Mouse (Mus musculus): ENCODE data around the gene Entpd1. TPM values are rescaled to one million over a fixed set of nuclear protein-coding genes. Genes with fewer than 3 reads are reported as not detected.
A peak's percentile ranks its signal among the peaks of the same experiment; 100 is the strongest.

The Entpd1 gene
- polyA plus RNA-seq, 1 experiment: 11.2 TPM

DNA sequence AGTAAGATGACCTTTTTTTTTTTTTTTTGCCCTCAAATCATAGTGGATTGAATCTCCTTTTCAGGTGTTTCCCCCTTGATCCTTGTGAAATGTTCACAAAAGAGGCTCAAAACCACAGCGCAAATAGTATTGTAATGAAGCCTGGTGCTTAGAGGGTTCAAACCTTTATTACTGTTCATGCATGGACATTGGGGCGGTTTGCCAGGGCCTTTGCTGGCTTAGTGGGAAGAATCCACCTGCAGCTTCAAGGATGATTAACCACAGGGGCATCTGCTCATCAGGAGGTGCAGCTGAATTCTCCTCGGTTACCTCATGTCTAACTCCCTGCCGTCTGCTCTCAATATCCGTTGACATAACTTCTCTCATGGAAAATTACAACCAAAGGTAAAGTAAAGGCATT lies 20.5 kb downstream of the Entpd1 start:
- Histone ChIP-seq H3K4me3 (ENCODE audit: control insufficient read depth, insufficient read depth, low read length) (no peak overlapping the region), H3K4me1 (replicated peaks; ENCODE audit: control insufficient read depth, insufficient read depth, low read length) (no peaks in the 10 kb centered on the region; the same call in 1 of the 2 replicates), H3K27ac (ENCODE audit: control insufficient read depth, insufficient read depth, low read length) (no peak overlapping the region), H3K36me3 (ENCODE audit: control insufficient read depth, insufficient read depth, low read length) (no peaks in the 10 kb centered on the region), H3K27me3 (ENCODE audit: control insufficient read depth, insufficient read depth, low read length) (no peaks in the 10 kb centered on the region)
- DNase-seq: no peak
- TF ChIP-seq POLR2A (IDR thresholded peaks at IDR 0.05; ENCODE audit: control insufficient read depth, extremely low read depth, insufficient read depth, low read length, poor library complexity) (no peak), CTCF (IDR thresholded peaks at IDR 0.05; ENCODE audit: borderline replicate concordance, control insufficient read depth, extremely low read depth, insufficient read depth, low read length, poor library complexity) (no peak)
- WGBS: 89% methylated on average over 5 of the region's 5 CpGs

DNA sequence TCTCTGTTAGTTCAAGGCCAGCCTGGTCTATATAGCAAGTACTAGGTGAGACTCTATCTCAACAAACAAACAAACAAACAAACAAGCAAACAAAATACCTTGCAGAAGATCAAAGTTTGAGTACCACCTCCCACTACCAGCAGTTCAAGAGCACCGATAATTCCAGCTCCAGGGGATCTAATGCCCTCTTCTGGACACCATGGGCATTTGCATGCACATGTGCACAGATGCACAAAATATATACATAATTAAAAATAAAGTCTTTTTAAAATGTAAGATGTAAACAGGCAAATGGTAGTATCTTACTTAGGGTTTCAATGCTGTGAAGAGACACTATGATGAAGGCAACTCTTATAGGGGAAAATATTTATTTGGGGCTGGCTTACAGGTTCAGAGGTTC lies 21.0 kb downstream of the Entpd1 start:
- H3K27ac ChIP-seq (ENCODE audit: control insufficient read depth, insufficient read depth, low read length): no peak overlapping the region
- H3K27me3 ChIP-seq (ENCODE audit: control insufficient read depth, insufficient read depth, low read length): no peaks in the 10 kb centered on the region
- H3K4me1 ChIP-seq (replicated peaks; ENCODE audit: control insufficient read depth, insufficient read depth, low read length): no peaks in the 10 kb centered on the region; the same call in 1 of the 2 replicates
- no peaks in the 10 kb centered on the region for H3K36me3 ChIP-seq (ENCODE audit: control insufficient read depth, insufficient read depth, low read length)
- no peak for DNase-seq
- TF ChIP-seq POLR2A (IDR thresholded peaks at IDR 0.05; ENCODE audit: control insufficient read depth, extremely low read depth, insufficient read depth, low read length, poor library complexity) (no peak), CTCF (IDR thresholded peaks at IDR 0.05; ENCODE audit: borderline replicate concordance, control insufficient read depth, extremely low read depth, insufficient read depth, low read length, poor library complexity) (no peak)
- 68% methylated on average over 1 of the region's 1 CpGs for WGBS
- no peak overlapping the region for H3K4me3 ChIP-seq (ENCODE audit: control insufficient read depth, insufficient read depth, low read length)

DNA sequence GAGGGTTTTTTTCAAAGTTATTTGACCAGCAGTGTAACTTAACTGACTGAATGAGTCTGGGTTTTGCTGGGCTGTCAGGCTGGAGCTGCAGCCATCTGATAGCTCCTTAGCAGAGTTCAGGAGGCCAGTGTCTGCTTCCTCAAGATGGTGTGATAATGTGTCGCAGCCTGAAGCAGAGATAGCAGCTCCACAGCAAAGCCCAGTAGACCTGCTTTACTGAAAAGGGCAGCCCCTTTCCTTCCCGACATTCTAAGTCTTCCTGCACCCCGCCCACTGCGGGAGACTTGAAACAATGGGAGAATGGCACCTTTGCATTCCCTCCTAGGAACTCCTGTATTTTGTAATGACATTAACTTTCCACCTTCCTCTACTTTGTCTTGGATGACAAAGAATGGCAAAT lies 24.9 kb downstream of the Entpd1 start:
- no peak for DNase-seq
- Histone ChIP-seq H3K27ac (ENCODE audit: control insufficient read depth, insufficient read depth, low read length) (peak overlapping the region; percentile 34; the same call in 1 of the 2 replicates), H3K4me1 (replicated peaks; ENCODE audit: control insufficient read depth, insufficient read depth, low read length) (no peaks in the 10 kb centered on the region), H3K36me3 (ENCODE audit: control insufficient read depth, insufficient read depth, low read length) (no peaks in the 10 kb centered on the region), H3K4me3 (ENCODE audit: control insufficient read depth, insufficient read depth, low read length) (no peak overlapping the region), H3K27me3 (ENCODE audit: control insufficient read depth, insufficient read depth, low read length) (no peaks in the 10 kb centered on the region)
- TF ChIP-seq CTCF (IDR thresholded peaks at IDR 0.05; ENCODE audit: borderline replicate concordance, control insufficient read depth, extremely low read depth, insufficient read depth, low read length, poor library complexity): no peak
- TF ChIP-seq POLR2A (IDR thresholded peaks at IDR 0.05; ENCODE audit: control insufficient read depth, extremely low read depth, insufficient read depth, low read length, poor library complexity): no peak
- 89% methylated on average over 4 of the region's 4 CpGs for WGBS

DNA sequence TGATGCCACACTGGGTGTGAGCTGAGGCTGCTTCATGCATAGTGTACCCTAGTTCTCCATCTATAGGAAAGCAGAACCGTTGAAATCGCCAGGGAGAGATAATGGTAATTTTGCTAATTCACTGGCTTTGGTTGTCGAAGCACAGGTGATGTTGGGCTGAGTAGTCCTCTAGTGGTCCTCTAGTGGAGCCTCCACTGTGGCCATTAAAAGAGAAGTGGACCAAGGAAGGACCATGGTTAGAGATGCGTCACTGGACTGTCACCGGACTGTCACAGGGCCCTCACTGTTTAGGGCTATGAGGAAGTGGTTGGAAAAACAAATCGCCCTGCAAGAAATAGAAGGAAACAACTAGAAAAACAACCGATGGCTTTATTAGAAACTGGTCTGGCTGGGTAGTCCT lies 25.4 kb downstream of the Entpd1 start:
- 80% methylated on average over 7 of the region's 7 CpGs for WGBS
- no peaks in the 10 kb centered on the region for H3K27me3 ChIP-seq (ENCODE audit: control insufficient read depth, insufficient read depth, low read length)
- no peak for TF ChIP-seq CTCF (IDR thresholded peaks at IDR 0.05; ENCODE audit: borderline replicate concordance, control insufficient read depth, extremely low read depth, insufficient read depth, low read length, poor library complexity)
- H3K27ac ChIP-seq (ENCODE audit: control insufficient read depth, insufficient read depth, low read length): no peak overlapping the region
- no peak overlapping the region for H3K4me3 ChIP-seq (ENCODE audit: control insufficient read depth, insufficient read depth, low read length)
- DNase-seq: no peak
- H3K4me1 ChIP-seq (replicated peaks; ENCODE audit: control insufficient read depth, insufficient read depth, low read length): no peaks in the 10 kb centered on the region
- H3K36me3 ChIP-seq (ENCODE audit: control insufficient read depth, insufficient read depth, low read length): no peaks in the 10 kb centered on the region

DNA sequence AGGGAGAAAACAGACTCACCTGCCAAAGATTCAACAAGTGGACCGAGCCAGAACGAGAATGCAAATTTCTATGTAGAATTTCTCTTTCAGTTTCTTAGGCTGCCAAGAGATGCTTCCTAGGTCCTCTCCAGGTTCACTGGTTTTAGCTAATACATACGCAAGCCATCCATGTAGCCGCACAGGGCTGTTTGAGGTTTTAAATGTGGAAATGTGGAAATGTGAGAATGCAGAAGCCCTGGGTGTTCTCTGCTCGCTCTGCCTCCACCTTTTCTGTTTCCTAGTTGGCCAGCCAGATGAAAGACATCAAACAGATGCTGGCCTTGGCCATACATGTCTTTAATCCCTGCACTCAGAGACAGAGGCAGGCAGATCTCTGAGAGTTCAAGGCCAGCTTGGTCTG lies 26.4 kb downstream of the Entpd1 start:
- Histone ChIP-seq H3K4me1 (replicated peaks; ENCODE audit: control insufficient read depth, insufficient read depth, low read length) (no peaks in the 10 kb centered on the region), H3K36me3 (ENCODE audit: control insufficient read depth, insufficient read depth, low read length) (no peaks in the 10 kb centered on the region), H3K4me3 (ENCODE audit: control insufficient read depth, insufficient read depth, low read length) (no peak overlapping the region), H3K27me3 (ENCODE audit: control insufficient read depth, insufficient read depth, low read length) (no peaks in the 10 kb centered on the region), H3K27ac (ENCODE audit: control insufficient read depth, insufficient read depth, low read length) (no peak overlapping the region)
- 87% methylated on average over 5 of the region's 5 CpGs for WGBS
- TF ChIP-seq POLR2A (IDR thresholded peaks at IDR 0.05; ENCODE audit: control insufficient read depth, extremely low read depth, insufficient read depth, low read length, poor library complexity) (no peak), CTCF (IDR thresholded peaks at IDR 0.05; ENCODE audit: borderline replicate concordance, control insufficient read depth, extremely low read depth, insufficient read depth, low read length, poor library complexity) (no peak)
- no peak for DNase-seq

DNA sequence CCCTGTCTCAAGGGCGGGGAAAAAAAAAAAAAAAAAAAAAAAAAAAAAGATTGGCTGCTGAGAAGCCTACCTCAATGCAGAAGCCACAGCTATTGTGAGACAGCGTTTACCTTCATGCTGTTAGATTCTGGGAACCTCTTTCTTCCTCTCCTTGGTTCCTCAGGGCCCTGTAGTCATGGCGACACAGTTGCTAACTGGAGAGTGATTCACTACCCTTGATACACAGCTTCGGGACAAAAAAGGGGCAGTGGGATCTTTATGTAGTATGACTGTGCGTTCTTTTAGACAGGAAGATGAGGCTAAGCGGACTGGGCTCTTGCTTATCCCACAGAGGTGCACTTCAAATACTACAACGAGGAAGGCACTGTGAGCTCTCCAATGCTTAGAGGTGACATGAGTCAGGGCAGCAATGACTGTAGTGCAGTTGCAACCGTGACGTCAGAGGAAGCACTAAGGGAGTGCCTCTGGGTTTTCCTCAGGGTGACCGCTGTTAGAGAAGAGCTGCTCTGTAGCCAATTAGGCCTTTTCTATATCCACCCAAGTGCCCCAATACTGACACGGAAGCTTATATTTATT lies 27.7 kb downstream of the Entpd1 start:
- WGBS: 44% methylated on average over 11 of the region's 11 CpGs

DNA sequence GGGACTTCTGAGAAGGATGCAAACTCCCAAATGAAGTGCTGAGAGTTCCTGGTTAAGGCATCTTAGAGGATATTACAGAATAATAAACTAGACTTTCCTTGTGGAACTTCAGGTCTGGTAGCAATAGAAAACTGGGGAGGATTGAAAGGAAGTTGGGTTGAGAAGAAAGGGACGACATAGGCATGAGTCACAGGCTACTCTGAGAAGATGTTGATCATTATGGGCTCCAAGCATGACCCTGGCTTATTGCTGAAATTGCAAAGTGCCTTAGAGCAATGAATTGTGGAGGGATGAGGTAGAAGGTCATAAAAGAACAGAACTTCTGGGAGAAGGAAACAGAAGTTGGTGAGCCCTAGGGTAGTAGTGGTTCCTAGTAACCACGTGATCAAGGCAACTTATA lies 28.6 kb downstream of the Entpd1 start:
- TF ChIP-seq CTCF (IDR thresholded peaks at IDR 0.05; ENCODE audit: borderline replicate concordance, control insufficient read depth, extremely low read depth, insufficient read depth, low read length, poor library complexity): no peak
- no peak for TF ChIP-seq POLR2A (IDR thresholded peaks at IDR 0.05; ENCODE audit: control insufficient read depth, extremely low read depth, insufficient read depth, low read length, poor library complexity)
- Histone ChIP-seq H3K27me3 (ENCODE audit: control insufficient read depth, insufficient read depth, low read length) (no peaks in the 10 kb centered on the region), H3K4me3 (ENCODE audit: control insufficient read depth, insufficient read depth, low read length) (no peak overlapping the region), H3K4me1 (replicated peaks; ENCODE audit: control insufficient read depth, insufficient read depth, low read length) (no peaks in the 10 kb centered on the region), H3K27ac (ENCODE audit: control insufficient read depth, insufficient read depth, low read length) (no peak overlapping the region), H3K36me3 (ENCODE audit: control insufficient read depth, insufficient read depth, low read length) (no peaks in the 10 kb centered on the region)
- WGBS: 88% methylated on average over 2 of the region's 2 CpGs
- DNase-seq: no peak

More for the DNA sequence above, 27.7 kb downstream of the Entpd1 start:
- Histone ChIP-seq H3K27me3 (ENCODE audit: control insufficient read depth, insufficient read depth, low read length) (no peaks in the 10 kb centered on the region), H3K27ac (ENCODE audit: control insufficient read depth, insufficient read depth, low read length) (no peak overlapping the region), H3K36me3 (ENCODE audit: control insufficient read depth, insufficient read depth, low read length) (no peaks in the 10 kb centered on the region), H3K4me3 (ENCODE audit: control insufficient read depth, insufficient read depth, low read length) (no peak overlapping the region), H3K4me1 (replicated peaks; ENCODE audit: control insufficient read depth, insufficient read depth, low read length) (no peaks in the 10 kb centered on the region)
- TF ChIP-seq POLR2A (IDR thresholded peaks at IDR 0.05; ENCODE audit: control insufficient read depth, extremely low read depth, insufficient read depth, low read length, poor library complexity) (no peak), CTCF (IDR thresholded peaks at IDR 0.05; ENCODE audit: borderline replicate concordance, control insufficient read depth, extremely low read depth, insufficient read depth, low read length, poor library complexity) (no peak)
- no peak for DNase-seq
